Mouse (Mus musculus): Measurements from ENCODE around the gene Nup62cl. TPM values are rescaled to one million over a fixed set of nuclear protein-coding genes. Genes with fewer than 3 reads are reported as not detected.

Gene Nup62cl
- polyA plus RNA-seq, 1 experiment from 2014 or later: 1.9 TPM

Other genes starting within 250 kb of the Nup62cl start
- gene Morc4, start 191.0 kb downstream of the Nup62cl start, polyA plus RNA-seq (2014; fragmentation: Nextera tagmentation; extraction: Ambion mirVana): 5.3 and 6.5 TPM in 2 replicates
- 7.4 and 8.3 TPM in 2 replicates for gene Rbm41, start 64.1 kb downstream of the Nup62cl start, polyA plus RNA-seq (2014; fragmentation: Nextera tagmentation; extraction: Ambion mirVana)
- not detected in 2 replicates for gene Pih1h3b, start 167 bp upstream of the Nup62cl start, polyA plus RNA-seq (2014; fragmentation: Nextera tagmentation; extraction: Ambion mirVana)

Measured in hindbrain, embryonic 14.5 days (tissue).